Mouse (Mus musculus) heart, adult 11 months (tissue): ENCODE results near the gene Polr2b.

ENCODE experiments used
- DNase-seq: peaks from one replicate; pipeline ENCODE4 v3.0.0; 2022

Polr2b gene

DNA sequence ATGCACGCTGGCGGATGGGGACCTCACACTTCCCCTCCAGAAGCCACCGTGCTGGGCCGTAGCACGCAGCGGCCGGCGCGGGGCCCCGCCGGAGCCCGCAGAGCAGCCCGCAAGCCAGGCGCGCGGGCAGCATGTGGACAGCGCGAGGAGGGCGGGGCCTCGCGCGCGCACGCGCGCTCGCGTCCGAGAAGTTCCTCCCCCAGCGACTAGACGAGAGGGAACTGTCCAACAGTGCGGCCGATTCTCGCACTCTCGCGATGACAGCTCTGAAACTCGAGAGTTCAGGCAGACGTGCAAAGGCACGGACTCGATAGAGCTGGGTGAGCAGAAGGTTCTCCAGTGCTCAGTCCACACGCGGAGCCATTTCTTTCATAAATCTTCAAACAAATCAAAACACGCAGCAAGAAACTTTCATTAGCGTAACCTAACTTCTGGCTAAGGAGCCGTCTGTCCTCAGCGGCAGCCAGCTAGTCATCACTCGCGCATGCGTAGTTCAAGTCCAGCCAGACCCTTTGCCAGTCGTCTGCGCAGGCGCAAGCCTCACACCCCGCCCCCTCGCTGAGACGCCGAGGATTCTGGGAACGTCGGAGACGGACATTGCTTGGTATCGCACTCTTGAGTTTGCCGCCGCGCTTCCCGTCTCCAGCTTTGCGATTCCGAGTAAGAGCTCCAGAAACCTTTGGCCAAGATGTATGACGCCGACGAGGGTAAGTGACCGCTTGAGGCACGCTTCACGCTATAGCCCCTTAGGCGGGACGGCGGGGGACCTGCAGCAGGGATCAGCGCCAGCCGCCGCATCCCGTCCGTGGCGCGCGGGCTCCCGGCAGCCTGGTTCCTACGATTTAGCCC is at the start of gene Polr2b, which contains the start of gene Noa1:
Gene Polr2b (plus strand): TSS at position 224 of the 849 bp plus-strand sequence.
Gene Noa1 (minus strand): TSS at position 161 of the 849 bp plus-strand sequence.
- peak; percentile 100 for DNase-seq

DNA sequence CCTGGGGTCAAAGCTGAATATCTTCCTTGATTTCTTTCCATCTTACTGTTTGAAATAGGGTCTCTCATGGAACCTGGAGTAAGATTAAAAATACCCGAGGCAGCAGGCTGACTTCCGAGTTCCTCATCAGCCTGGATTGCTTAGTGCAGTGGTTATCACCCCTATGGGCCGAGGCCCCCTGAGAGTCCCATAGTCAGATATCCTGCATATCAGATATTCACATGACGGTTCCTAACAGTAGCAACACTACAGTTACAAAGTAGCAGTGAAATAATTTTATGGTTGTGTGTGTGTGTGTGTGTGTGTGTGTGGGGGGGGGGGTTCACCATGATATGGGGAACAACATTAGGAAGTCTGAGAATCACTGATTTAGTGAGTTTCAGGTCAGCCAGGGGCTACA is 48.8 kb upstream of the Polr2b start:
- DNase-seq: no peak

DNA sequence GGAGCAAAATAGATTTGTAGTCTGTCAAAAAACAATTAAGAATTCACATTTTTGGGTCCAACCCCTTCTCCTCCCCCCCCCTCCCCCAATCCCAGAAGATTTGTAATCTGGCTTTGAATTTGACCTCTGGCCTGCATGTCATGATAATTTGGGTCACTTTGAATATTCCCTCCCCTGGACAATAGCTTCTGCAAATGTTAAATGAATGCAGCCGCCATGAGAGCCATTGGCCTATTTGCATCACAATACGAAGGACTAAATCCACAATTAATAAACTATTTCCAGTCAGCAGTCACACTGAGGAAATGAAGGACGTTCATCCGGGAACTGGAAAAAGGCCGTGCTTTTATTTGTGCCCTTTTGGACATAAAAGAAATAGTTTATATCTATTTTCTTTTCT is 47.8 kb upstream of the Polr2b start:
- no peak for DNase-seq

DNA sequence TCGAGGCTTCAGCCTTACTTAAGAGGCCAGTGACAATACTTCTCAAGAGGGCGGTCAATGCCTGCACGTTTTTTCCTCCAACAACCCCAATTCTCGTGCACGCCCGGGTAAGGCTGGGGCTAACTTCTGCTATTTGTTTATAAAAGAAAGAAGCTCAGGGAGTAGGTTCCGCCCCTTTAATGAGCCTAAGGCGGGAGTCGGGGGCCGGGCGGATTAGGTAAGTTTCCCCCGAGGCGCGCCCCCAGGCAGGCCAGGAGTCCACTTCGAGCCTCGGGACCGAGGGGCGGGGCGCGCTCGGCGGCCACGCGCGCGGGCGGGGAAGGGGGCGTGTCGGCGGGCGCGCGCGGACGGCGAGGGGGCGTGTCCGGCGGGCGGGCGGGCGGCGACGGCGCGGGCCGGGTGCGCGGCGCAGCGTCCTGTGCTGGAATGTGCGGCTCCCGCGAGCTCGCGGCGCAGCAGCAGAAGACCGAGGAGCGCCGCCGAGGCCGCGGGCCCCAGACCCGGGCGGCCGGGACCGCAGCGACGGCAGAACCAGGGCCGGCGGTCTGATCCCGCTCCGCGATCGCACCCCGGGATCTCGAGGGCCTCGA is 44.8 kb upstream of the Polr2b start, which contains the start of gene Rest:
Gene Rest (plus strand): TSS at position 411 of the 590 bp plus-strand sequence.
- DNase-seq: peak; percentile 99

DNA sequence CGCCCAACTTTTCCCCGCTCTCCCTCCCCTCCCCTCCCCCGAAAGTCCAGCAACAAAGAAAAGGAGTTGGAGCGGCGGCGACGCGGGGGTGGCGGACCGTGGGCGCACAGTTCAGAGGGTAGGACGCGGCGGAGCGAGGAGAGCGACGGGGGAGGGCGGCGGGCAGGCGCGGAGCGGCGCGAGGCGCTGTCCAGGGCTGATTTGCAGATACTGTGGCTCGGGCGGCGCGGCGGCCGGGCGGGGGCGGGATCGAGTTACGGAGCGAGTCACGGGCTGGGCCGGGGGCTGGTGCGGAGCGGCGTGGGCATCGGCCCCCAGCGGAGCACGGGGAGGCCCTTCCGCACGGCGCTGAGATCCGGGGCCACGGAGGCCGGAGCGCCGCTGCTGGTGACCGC is 44.3 kb upstream of the Polr2b start:
- DNase-seq: peak; percentile 97

DNA sequence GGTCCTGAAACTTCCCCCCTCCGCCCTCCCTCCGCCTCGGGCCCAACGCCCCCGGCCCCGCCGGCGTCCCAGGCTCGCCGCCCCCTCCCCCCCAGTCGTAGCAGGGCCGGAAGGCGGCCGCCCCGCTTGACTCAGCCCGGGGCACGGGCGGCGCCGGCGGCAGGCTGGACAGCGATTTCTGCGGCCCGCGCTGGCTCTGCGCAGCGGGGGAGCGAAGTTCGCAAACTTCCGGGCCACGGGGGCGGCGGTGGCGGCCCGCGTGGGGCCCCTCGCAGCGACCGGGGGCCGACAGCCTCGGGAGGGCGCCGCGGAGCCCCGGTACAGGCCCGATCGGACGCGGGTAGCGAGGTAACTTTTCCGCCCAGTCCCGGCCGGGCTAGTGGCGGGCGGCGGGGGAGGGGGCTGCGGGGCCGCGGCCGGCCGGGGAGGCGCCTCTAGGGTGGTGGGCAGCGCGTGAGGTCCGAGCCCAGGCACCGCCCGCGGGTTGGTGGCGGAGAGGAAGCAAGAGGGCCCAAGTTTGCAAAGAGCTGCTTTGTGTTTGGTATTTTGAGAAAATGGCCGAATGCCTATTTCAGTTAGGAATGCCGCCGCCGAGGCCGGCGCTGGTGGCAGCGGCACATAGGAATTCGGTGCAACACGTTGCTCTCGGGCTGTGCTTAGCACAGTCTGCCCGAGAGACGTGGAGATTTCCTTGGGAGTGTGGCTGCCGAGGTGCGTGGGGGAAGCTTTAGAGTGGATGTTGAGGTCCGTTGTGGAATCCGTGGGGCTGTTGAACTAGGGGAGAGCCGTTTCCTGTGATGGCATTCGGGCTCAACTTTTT is 43.7 kb upstream of the Polr2b start:
- peak; percentile 96 for DNase-seq

DNA sequence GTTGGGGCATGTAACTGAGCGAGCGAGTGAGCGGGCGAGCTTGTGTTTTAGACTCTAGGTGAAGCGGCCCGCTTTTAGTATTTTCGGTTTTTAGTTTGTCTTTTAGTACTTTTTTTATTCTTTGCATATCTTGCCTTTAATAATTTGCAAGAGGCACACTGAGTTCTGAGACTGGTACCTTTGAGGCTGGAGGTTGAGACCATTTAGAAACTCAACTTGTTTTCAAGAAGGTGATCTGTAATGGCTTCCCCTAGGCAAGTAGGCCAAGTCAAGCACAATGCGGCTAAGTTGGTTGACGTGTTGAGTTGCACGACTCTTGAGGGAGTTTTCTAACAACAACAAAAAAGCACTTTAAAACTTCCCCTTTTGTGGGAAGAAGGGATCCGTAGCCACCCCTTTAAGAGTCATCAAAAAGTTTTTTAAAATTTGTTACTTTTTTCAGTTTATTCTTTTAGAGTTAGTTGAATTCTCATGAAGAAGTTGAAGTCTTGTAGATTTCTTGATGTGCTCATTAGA is 43.0 kb upstream of the Polr2b start:
- DNase-seq: no peak

DNA sequence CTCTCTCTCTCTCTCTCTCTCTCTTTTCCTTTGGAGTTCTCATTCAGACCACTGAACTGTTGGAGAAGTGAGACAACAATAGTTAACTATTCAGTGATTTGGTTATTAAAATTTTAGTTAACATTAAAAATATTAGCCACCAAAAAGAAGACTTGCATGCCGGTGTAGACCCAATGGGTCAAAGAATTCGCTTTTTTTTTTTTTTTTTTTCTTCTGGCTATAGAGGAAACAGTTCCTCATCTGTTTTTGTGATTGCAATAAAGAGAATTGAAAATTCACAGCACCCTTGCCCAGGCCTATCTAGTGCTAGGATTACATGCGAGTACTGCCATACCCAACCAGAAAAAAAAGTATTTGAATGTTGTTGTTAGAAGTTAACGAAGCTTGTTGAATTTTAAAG is 42.5 kb upstream of the Polr2b start:
- no peak for DNase-seq

DNA sequence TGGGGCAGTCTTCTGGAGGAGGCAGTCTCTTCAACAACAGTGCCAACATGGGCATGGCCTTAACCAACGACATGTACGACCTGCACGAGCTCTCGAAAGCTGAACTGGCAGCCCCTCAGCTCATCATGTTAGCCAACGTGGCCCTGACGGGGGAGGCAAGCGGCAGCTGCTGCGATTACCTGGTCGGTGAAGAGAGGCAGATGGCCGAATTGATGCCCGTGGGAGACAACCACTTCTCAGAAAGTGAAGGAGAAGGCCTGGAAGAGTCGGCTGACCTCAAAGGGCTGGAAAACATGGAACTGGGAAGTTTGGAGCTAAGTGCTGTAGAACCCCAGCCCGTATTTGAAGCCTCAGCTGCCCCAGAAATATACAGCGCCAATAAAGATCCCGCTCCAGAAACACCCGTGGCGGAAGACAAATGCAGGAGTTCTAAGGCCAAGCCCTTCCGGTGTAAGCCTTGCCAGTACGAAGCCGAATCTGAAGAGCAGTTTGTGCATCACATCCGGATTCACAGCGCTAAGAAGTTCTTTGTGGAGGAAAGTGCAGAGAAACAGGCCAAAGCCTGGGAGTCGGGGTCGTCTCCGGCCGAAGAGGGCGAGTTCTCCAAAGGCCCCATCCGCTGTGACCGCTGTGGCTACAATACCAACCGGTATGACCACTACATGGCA is 41.9 kb upstream of the Polr2b start:
- peak; percentile 84 for DNase-seq

DNA sequence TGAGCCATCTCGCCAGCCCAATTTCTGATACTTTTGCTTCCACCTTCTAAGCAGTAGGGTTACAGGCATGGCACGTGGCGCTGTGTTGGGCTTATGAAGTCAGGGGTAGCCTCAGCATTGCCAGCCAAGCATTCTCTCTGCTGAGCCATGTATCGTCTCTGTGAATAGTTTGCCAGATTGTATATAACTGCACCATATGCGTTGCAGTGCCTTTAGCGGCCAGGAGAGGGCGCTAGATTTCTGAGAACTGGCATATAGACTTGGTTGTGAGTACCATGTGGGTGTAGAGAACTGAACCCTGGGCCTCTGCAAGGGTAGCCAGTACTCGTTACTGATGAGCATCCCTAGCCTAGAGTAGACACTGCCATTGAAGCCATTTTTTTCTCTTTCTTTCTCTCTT is 40.5 kb upstream of the Polr2b start:
- no peak for DNase-seq

DNA sequence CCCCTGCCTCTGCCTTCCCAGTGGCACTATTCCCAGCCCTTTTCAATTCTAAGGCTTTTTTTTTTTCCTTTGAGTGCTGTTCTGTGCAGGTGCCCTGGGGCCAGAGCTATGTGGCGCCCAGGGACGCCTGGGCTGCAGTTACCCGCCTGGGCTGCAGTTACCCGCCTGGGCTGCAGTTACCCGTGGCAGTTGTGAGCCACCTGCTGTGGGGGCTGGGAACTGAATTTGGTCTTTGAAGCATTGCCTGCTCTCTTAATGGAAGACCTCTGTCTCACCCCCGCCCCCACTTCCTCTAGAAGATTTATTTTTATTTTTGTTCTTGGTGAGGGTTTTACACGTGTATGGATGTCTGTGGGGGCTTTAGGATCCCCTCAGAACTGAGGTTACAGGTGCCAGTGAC is 36.8 kb upstream of the Polr2b start:
- no peak for DNase-seq

DNA sequence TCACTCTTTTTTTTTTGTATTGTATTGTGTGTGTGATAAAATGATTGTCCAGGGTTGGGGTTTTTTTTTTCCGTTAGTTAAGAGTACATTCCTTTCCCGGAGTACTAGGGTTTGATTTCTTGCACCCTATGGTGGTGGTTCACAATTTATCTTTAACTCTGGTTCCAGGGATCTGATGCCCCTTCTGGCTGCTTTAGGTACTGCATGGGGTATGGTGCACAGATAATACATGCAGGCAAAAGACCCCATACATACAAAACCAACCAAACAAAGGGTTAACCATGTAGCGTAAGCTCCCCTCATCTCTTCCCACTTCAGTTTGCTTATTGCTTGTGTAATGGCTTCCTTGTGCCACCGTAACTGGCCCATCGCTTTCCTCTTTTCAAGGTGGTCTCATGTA is 34.0 kb upstream of the Polr2b start:
- no peak for DNase-seq

DNA sequence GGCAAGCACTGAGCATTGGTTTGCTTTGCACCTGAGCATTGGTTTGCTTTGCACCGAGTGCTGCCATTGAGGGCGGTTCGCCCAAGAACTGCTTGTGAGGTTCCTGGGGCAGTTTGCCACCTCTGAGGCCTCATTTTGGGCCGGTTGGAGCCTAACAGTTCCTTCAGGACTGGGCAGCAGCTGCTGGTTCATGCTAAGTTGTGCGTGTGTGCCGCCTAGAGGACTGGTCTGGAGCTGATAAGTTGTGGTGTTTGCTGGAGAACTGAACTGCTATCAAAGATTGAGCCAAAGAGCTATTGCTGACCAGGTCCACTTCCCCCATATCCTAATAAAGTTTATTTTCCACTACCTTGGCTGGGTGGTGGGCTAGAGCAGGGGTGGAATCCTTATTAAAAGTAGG is 32.7 kb upstream of the Polr2b start:
- DNase-seq: peak; percentile 61

DNA sequence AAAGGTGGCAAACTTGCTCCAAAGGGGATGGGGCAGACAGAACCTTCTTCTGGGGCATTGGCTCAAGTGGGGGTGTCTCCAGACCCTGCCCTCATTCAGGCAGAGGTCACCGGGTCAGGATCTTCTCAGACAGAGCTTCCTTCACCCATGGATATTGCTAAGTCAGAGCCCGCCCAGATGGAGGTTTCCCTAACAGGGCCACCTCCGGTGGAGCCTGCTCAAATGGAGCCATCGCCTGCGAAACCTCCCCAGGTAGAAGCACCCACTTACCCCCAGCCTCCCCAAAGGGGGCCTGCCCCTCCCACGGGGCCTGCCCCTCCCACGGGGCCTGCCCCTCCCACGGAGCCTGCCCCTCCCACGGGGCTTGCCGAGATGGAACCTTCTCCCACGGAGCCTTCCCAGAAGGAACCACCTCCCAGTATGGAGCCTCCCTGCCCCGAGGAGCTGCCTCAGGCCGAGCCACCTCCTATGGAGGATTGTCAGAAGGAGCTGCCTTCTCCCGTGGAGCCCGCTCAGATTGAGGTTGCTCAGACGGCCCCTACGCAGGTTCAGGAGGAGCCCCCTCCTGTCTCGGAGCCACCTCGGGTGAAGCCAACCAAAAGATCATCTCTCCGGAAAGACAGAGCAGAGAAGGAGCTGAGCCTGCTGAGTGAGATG is 28.3 kb upstream of the Polr2b start:
- no peak for DNase-seq

DNA sequence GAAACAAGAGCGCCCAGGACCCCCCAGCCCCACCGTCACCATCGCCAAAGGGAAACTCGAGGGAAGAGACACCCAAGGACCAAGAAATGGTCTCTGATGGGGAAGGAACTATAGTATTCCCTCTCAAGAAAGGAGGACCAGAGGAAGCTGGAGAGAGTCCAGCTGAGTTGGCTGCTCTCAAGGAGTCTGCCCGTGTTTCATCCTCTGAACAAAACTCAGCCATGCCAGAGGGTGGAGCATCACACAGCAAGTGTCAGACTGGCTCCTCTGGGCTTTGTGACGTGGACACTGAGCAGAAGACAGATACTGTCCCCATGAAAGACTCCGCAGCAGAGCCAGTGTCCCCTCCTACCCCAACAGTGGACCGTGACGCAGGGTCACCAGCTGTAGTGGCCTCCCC is 27.7 kb upstream of the Polr2b start:
- peak; percentile 76 for DNase-seq

DNA sequence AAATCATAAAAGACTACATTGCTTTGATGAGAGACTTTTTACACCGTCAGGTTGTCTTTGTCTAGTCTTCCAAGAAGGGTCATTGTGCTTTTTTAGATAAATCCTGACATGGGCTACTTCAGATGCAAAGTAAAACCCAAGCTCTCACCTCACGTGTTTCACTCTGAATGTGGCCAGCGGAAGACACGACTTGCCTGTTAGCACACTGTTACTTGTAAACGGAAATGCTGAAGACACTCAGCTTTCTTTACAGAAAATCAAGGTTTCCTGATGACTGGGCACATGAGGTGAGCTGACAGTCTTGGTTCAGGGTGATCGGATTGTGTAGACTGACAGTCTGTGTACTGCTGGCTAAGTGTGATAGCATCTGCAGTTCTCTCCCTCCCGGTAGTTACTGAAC is 24.3 kb upstream of the Polr2b start:
- no peak for DNase-seq

DNA sequence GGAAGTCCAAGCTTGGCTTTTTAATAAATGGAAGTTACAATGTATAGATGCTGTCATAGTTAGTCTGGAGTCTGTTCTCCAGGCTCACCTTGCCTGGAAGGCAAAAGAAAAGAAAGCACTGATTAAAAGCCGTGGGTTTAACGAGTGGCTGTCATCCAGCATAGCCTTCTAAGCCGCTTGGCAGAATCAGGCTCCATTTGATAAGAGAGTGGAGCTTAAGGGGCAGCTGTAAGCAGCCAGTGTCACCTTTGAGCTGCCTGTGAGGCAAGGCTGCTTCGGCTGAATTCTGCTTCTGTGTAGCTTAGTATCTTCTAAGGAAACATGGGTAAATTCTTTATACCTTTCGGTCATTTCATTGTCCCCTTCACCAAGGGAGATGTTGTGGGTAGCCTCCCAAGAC is 23.0 kb upstream of the Polr2b start:
- peak; percentile 75 for DNase-seq

DNA sequence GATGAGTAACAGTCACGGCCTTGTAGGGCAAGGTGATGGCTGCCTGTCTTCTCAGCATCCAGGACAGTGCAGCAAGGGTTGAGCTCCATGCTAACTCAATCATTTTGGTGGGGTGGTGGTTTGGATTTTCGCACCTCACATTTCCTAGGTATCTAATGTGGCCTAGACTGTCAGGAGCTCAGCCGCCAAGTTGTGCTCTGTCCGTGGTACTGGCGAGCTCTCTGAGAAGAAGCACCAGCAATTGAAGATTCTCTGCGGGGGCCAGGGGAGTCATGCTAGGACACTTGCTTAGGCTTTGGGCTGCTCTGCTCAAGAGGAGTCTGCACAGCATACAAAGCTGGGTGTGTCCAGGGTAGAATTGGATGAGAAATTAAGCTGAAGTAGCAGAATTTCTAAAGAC is 22.0 kb upstream of the Polr2b start:
- DNase-seq: peak; percentile 62

DNA sequence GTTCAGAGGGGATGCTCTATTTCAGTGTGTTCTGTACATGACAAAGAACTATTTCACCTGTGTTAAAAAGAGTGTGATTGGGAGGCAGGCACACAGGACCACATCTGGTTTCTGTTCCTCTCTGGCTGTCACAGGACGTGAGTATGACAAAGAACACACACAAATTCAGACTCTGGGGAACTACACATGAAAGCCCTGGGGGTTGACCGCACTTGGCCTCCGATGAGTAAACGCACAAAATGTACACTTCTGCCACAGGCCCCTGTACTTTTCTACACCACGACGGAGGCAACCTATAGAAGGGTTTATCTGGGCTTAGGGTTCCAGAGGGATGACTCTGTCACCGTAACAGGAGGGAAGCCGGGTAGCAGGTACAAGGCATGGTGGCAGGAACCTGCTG is 20.3 kb upstream of the Polr2b start:
- peak; percentile 87 for DNase-seq

DNA sequence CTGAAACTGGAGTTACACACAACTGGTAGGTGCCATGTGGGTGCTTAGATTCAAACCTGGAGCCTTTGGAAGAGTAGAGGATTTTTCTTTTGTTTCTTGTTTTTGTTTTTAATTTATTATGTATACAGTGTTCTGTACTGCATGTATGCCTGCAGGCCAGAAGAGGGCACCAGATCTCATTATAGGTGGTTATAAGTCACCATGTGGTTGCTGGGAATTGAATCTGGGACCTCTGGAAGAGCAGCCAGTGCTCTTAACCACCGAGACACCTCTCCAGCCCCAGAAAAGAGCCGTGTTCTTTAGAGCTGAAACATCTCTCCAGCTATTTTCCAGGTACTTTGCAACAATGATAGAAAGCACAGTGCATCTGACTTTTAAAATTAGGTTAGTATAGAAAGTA is 19.3 kb upstream of the Polr2b start:
- DNase-seq: peak; percentile 25

DNA sequence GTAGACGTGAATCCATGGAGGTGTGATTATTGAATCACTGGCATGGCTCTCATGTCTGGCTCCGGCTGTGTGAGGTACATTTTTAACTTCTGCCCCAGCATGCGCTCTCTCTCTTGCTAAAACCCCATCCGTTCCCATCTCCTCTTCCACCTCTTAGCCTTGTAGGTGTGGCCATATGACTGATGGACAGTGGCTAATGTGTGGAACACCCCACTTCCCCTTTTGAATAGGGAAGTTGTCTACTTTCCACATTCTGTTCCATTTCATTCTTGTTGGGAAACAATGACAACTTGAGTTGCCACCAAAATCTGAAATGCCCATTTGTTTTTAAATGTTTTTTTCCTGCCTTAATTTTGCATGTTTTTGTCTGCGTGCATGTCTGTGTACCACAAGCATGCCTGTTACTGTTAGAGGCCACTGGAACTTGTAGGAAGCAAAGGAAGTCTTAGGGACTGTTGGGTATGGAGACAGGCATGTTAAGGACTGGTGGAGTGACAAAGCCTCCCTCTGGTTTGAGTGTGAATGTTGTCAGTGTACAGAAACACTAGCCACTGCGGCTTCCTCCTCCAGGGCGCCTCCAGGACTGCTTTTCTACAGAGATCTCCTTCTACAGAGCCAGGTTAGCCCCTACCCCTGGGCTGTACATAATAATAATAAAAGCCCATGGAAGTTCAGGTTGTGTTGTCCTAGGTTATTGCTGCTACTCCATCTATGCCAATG is 17.0 kb upstream of the Polr2b start:
- peak; percentile 88 for DNase-seq

DNA sequence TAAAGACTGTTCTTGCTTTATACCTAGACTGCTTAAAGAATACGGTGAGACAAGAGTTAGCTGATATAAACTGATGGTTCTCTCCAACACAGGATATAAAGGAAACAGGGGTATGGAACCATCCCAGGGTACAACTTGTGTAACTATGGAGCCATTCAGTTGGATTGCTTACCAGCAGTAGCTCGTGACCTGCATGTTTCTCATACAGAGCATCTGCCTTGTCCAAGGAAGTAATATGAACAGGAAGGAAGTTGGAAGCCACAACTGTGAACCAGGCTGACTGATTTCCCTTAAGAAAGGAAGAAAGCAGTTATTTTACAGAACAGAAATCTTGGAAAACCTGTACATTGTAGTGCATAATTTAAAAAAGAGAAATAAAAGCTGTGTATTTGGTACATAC is 10.5 kb upstream of the Polr2b start:
- peak; percentile 76 for DNase-seq
